Mouse (Mus musculus) heart, embryonic 12.5 days (tissue): ENCODE data around the gene Tedc1. TPM values are rescaled to one million over a fixed set of nuclear protein-coding genes. Genes with fewer than 3 reads are reported as not detected.

Source experiments
- ATAC-seq: fragments of 200-750 bp; cut with Nextera tagmentation; 2 replicates; pipeline ENCODE4 v1.8.0; 2017; ENCODE audit warnings: moderate TSS enrichment, moderate library complexity; ENCODE audit not compliant: insufficient number of reproducible peaks, low FRiP score
- H3K27ac ChIP-seq: fragments of 300-500 bp; sonication (generic); 2 replicates; pipeline ENCODE4 v1.5.1; 2016; ENCODE audit warnings: mild to moderate bottlenecking, moderate library complexity; ENCODE audit not compliant: poor library complexity, severe bottlenecking
- H3K27me3 ChIP-seq: fragments of 300-500 bp; sonication (generic); replicated peaks from 2 replicates; pipeline ENCODE4 v1.6.1; 2016; ENCODE audit warnings: mild to moderate bottlenecking, moderate library complexity
- H3K36me3 ChIP-seq: fragments of 300-500 bp; sonication (generic); 2 replicates; pipeline ENCODE4 v1.6.1; 2016; ENCODE audit warnings: mild to moderate bottlenecking, moderate library complexity
- H3K4me1 ChIP-seq: fragments of 300-500 bp; sonication (generic); replicated peaks from 2 replicates; pipeline ENCODE4 v1.6.1; 2016; ENCODE audit warnings: mild to moderate bottlenecking
- H3K4me2 ChIP-seq: fragments of 300-500 bp; sonication (generic); 2 replicates; pipeline ENCODE4 v1.6.1; 2016; ENCODE audit warnings: mild to moderate bottlenecking, moderate library complexity
- H3K4me3 ChIP-seq: fragments of 300-500 bp; sonication (generic); 2 replicates; pipeline ENCODE4 v1.5.1; 2016; ENCODE audit warnings: mild to moderate bottlenecking
- H3K9ac ChIP-seq: fragments of 300-500 bp; sonication (generic); 2 replicates; pipeline ENCODE4 v1.6.1; 2016; ENCODE audit warnings: mild to moderate bottlenecking, moderate library complexity
- H3K9me3 ChIP-seq: fragments of 300-500 bp; sonication (generic); replicated peaks from 2 replicates; pipeline ENCODE4 v1.6.1; 2016; ENCODE audit warnings: mild to moderate bottlenecking, moderate library complexity
- WGBS: fragments of 180-500 bp; shearing (Covaris S2); methylation state at CpG from one replicate; pipeline ENCODE4 v1.1.7; 2016; 5-methylcytosine and 5-hydroxymethylcytosine counted together
- polyA plus RNA-seq: library from polyadenylated mRNA; unstranded; fragments of >200 nt; fragmentation: Nextera tagmentation; extraction: Ambion mirVana; gene quantifications from 2 replicates; pipeline ENCODE4 v1.2.1, GENCODE M21; 2016

The Tedc1 gene
- polyA plus RNA-seq, 1 experiment from 2014 or later, result 26.9 TPM

DNA sequence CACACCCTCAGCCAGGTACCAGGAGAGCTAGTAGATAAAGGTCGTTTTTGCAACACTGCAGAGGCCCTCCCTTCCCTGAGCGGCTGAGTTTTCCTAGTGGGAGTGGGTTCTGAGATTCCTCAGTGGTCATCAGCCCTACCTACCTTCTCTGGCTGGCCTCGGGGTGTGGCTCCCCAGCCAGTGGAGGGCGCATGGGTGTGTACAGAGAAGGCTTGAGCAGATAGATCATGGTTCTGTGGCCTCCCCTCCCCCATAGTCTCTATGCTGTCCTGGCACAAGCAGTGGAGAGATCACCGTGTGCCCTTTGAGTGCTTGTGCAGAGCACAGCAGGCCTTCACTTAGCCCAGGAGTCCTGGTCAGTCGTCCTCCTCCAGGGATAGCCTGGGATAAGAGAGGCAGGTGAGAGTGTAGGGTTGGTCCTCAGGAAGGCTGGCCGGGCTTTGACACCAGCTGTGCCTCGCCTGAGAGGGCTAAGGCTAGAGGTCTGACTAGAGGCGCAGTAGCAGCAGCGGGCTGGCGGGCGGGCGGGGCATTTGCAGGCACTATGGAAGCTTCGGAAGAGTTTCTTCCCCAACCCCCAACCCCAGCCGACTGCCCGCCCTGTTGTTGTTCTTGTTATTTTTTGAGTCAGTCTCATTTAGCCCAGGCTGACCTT, 7.7 kb upstream of the Tedc1 start:
- H3K9ac ChIP-seq, result no peak overlapping the region
- ATAC-seq, result no peak
- no peaks in the 10 kb centered on the region for H3K9me3 ChIP-seq
- H3K27me3 ChIP-seq, result no peaks in the 10 kb centered on the region
- 0 out of 2 replicates have a peak overlapping the region, but pooled peaks have one; percentile 12 for H3K27ac ChIP-seq
- H3K4me3 ChIP-seq, result no peak overlapping the region
- H3K4me1 ChIP-seq, result peaks cover 95% of the 10 kb centered on the region
- WGBS, result 30% methylated on average over 16 of the region's 16 CpGs
- H3K4me2 ChIP-seq, result peak overlapping the region; percentile 10; the same call in 1 of the 2 replicates
- peaks cover 26% of the 10 kb centered on the region for H3K36me3 ChIP-seq

DNA sequence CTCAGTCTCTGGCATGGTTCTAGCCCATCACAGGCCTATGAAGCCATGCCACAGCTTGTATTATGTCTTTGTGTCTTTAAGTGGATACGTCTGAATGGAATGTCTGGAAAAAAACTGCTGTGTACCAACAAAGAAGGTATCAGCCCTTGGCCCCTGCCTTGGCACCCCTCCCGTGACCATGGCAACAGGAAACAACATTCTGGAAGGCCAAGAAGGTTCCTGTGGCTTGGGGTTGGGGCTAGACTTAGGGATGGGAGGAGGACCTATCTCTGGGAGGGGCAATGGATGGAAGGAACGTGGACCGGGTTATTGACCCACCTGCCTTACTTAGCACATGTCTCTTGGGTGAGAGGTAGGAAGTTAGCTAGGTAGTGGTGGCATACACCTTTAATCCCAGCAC, 6.9 kb upstream of the Tedc1 start:
- peaks cover 93% of the 10 kb centered on the region for H3K4me1 ChIP-seq

DNA sequence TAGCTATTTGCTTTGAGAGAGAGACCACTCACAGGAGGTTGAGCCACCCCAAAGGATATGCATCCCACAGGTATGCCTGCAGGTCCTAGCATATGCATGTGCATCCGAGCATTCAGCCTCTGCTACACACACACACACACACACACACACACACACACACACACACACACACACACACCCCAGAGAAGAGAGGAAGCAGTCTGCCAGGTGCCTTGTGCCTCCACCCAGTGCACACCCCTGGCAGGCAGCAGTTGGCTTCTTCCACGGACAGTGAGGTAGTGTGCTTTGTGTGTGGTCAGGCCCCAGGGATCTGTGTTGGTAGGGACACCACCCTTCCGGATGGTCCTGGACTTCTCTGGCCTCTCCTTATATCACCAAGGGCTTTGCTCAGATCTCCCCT, 6.3 kb upstream of the Tedc1 start:
- no peak for ATAC-seq
- Histone ChIP-seq H3K4me3 (no peak overlapping the region), H3K4me2 (no peak overlapping the region), H3K27me3 (no peaks in the 10 kb centered on the region), H3K27ac (no peak overlapping the region), H3K9me3 (no peaks in the 10 kb centered on the region), H3K36me3 (peaks cover 17% of the 10 kb centered on the region), H3K4me1 (peaks cover 93% of the 10 kb centered on the region), H3K9ac (no peak overlapping the region)
- 84% methylated on average over 3 of the region's 3 CpGs for WGBS

More for the DNA sequence above, 6.9 kb upstream of the Tedc1 start:
- Histone ChIP-seq H3K4me2 (no peak overlapping the region), H3K27ac (no peak overlapping the region), H3K9me3 (no peaks in the 10 kb centered on the region), H3K4me3 (no peak overlapping the region), H3K27me3 (no peaks in the 10 kb centered on the region), H3K36me3 (peaks cover 22% of the 10 kb centered on the region), H3K9ac (no peak overlapping the region)
- WGBS, result 68% methylated on average over 4 of the region's 4 CpGs
- ATAC-seq, result no peak

DNA sequence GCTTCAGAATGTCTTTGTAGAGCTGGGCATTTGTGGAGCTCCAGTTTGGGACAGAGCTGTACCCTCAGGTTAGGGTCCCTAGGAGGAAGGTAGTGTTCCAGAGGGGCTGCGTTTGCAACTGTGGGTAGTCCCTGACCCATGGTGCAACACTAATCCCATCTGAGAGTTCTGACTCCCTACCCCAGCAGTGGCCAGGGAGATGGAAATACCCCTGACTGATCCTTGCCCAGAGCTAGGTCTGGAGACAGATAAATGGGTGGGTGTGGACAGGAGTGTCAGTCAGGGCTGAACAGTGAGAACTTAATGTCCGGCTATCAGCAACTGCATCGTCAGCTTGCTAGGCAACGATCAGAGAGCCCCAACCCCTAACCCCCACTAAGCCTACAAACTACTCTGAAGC, 5.6 kb upstream of the Tedc1 start:
- Histone ChIP-seq H3K4me1 (peaks cover 91% of the 10 kb centered on the region), H3K9ac (no peak overlapping the region), H3K4me3 (no peak overlapping the region), H3K4me2 (no peak overlapping the region), H3K9me3 (no peaks in the 10 kb centered on the region), H3K36me3 (peaks cover 10% of the 10 kb centered on the region), H3K27ac (no peak overlapping the region), H3K27me3 (no peaks in the 10 kb centered on the region)
- no peak for ATAC-seq
- 41% methylated on average over 4 of the region's 4 CpGs for WGBS

DNA sequence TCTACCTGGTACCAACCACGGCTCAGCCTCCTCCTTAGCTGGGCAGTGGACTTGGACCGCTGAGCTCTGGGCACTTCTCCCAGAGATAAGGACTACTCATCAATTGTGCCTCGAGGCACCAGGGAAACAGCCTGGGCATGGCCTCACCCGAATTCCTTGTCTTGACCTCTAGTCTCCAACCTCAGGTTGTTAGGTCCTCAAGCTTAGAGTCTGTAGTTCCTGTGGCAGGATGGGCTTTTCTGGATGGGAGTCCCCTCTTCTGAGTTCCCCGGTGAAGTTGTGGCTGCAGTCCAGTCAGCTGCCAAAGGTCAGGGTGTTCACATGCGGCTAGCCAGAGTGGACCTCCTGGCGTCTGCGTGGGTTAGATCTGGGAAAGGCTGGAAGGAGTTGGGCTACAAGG, 5.2 kb upstream of the Tedc1 start:
- no peak overlapping the region for H3K27ac ChIP-seq
- WGBS, result 53% methylated on average over 8 of the region's 8 CpGs
- H3K4me1 ChIP-seq, result peaks cover 86% of the 10 kb centered on the region
- no peak overlapping the region for H3K9ac ChIP-seq
- H3K27me3 ChIP-seq, result no peaks in the 10 kb centered on the region
- H3K9me3 ChIP-seq, result no peaks in the 10 kb centered on the region
- H3K36me3 ChIP-seq, result peaks cover 5% of the 10 kb centered on the region; the same call in 1 of the 2 replicates
- H3K4me3 ChIP-seq, result no peak overlapping the region; the same call in 1 of the 2 replicates
- peak overlapping the region; percentile 82 for H3K4me2 ChIP-seq
- ATAC-seq, result no peak

DNA sequence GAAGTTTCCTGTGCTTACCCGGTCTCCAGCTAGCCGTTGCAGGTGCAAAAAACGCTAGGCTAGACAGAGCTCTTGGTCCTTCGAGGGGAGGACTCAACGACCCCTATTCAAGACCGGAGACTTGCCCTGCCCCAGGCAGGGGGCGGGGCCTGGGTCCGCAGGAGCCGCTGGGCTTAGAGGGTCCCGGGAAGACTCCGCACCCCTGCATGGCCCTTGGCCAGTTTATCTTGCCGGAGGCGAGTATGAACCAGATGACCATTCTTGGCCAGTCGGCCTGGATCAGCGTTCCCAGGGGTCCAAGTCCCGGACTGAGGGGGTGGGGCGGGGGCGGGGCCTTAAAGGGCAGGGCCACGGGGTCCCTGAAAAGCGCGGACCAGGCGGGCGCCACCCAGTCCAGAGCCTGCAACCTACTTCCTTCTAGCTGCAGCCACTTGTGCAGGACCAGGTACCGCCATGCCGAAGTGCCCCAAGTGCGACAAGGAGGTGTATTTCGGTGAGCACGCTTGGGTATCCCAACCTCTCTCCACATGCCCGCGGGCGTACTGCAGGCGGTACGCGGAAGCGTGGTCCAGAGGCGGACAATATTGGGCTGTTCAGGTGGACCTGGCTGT, 4.5 kb upstream of the Tedc1 start:
- no peak for ATAC-seq
- H3K27me3 ChIP-seq, result no peaks in the 10 kb centered on the region
- peaks cover 81% of the 10 kb centered on the region for H3K4me1 ChIP-seq
- H3K4me2 ChIP-seq, result peak overlapping the region; percentile 82
- H3K4me3 ChIP-seq, result peak overlapping the region; percentile 62
- no peaks in the 10 kb centered on the region for H3K9me3 ChIP-seq
- under 1% methylated on average over 36 of the region's 36 CpGs for WGBS
- H3K36me3 ChIP-seq, result peaks cover 5% of the 10 kb centered on the region; the same call in 1 of the 2 replicates
- 0 out of 2 replicates have a peak overlapping the region, but pooled peaks have one; percentile 2 for H3K27ac ChIP-seq
- H3K9ac ChIP-seq, result peak overlapping the region; percentile 69

DNA sequence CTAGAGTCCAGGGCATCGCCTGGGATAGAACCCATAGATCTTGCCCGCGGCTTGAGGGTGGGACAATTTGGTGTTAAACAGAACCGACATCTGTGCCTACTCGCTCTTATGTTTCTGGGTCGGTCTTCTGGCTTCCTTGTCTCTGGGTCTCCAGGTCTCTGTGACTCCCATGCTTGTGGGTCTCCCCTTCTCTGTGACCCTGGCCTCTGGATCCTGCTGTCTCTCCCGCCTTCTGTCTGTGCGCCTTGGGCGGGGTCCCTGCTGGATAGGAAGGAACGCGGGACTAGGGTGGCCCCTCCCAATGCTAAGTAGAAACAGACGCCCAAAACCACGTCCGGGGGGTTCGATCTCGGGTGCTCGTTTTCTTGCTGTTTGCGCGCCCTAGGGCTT, 4.0 kb upstream of the Tedc1 start:
- 11% methylated on average over 19 of the region's 19 CpGs for WGBS
- Histone ChIP-seq H3K4me1 (peaks cover 81% of the 10 kb centered on the region), H3K9ac (peak overlapping the region; percentile 69), H3K36me3 (peaks cover 5% of the 10 kb centered on the region; the same call in 1 of the 2 replicates), H3K27ac (0 out of 2 replicates have a peak overlapping the region, but pooled peaks have one; percentile 2), H3K4me2 (peak overlapping the region; percentile 82), H3K27me3 (no peaks in the 10 kb centered on the region), H3K4me3 (peak overlapping the region; percentile 62), H3K9me3 (no peaks in the 10 kb centered on the region)
- ATAC-seq, result no peak

DNA sequence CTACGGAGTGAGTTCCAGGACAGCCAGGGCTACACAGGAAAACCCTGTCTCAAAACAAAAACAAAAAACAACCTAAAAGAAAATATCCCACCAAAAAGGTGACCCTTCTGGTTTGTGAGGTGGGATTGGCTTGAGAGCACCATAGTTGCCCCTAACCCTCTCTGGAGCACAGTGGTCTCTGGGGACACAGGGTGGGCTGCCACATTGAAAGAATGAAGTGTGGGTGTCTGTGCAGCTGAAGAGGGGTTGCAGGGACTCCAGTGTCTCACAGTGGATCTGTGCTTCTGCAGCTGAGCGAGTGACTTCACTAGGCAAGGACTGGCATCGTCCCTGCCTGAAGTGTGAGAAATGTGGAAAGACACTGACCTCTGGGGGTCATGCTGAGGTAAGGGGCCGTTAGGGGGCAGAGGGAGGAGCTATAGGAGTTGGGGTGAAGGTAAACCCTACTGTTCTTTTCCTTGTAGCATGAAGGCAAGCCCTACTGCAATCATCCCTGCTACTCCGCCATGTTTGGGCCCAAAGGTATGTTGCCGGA, 3.2 kb upstream of the Tedc1 start:
- H3K27me3 ChIP-seq, result no peaks in the 10 kb centered on the region
- H3K4me1 ChIP-seq, result peaks cover 77% of the 10 kb centered on the region

DNA sequence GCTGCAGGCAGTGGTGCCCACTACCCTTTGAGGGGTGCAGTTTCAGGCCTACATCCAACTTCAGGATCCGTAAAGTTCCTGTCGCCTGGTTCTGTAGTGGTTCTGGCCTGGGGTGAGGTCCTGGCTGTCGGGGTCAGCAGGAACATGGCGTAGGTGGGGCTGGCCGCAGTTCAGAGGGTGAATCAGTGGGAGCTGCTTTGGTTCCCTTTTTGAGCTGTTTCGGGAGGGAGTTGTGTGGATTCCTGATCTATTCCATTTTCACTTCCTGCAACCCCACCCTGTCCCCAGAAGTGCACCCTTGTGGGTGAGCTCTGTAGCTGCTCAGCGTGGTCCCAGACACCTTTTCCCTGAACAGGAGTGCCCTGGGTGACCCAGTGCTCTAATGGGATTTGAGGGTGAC, 2.2 kb upstream of the Tedc1 start:
- Histone ChIP-seq H3K4me2 (no peak overlapping the region), H3K36me3 (peaks cover 10% of the 10 kb centered on the region; the same call in 1 of the 2 replicates), H3K27me3 (no peaks in the 10 kb centered on the region), H3K27ac (no peak overlapping the region), H3K9me3 (no peaks in the 10 kb centered on the region), H3K4me3 (no peak overlapping the region), H3K9ac (0 out of 2 replicates have a peak overlapping the region, but pooled peaks have one; percentile 23), H3K4me1 (peaks cover 67% of the 10 kb centered on the region)
- ATAC-seq, result no peak
- 93% methylated on average over 7 of the region's 7 CpGs for WGBS

More for the DNA sequence above, 3.2 kb upstream of the Tedc1 start:
- Histone ChIP-seq H3K9me3 (no peaks in the 10 kb centered on the region), H3K36me3 (peaks cover 6% of the 10 kb centered on the region; the same call in 1 of the 2 replicates), H3K27ac (no peak overlapping the region), H3K4me3 (peak overlapping the region; percentile 62), H3K9ac (no peak overlapping the region), H3K4me2 (peak overlapping the region; percentile 82)
- no peak for ATAC-seq
- WGBS, result 72% methylated on average over 6 of the region's 6 CpGs

DNA sequence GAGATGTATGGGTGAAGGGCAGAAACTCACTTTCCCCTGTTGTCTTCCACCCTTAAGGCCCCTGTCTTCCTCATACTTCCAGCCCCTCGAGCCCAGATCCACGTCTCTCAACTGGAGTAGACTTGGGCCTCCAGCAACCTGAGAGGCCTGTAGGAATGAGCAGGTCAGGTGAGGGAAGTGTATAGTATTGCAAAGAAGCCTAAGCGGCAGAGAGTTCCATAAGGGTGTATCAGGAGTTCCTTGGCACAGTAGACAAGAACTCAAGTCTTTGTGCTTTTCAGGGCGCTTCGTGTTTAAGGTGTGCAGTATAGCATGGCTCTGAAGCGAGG, 1.5 kb upstream of the Tedc1 start:
- WGBS, result 77% methylated on average over 6 of the region's 6 CpGs
- Histone ChIP-seq H3K4me2 (peak overlapping the region; percentile 86), H3K36me3 (peaks cover 10% of the 10 kb centered on the region; the same call in 1 of the 2 replicates), H3K4me3 (peak overlapping the region; percentile 47), H3K27me3 (no peaks in the 10 kb centered on the region), H3K27ac (no peak overlapping the region), H3K9me3 (no peaks in the 10 kb centered on the region), H3K9ac (peak overlapping the region; percentile 70; the same call in 1 of the 2 replicates), H3K4me1 (peaks cover 61% of the 10 kb centered on the region)
- no peak for ATAC-seq

DNA sequence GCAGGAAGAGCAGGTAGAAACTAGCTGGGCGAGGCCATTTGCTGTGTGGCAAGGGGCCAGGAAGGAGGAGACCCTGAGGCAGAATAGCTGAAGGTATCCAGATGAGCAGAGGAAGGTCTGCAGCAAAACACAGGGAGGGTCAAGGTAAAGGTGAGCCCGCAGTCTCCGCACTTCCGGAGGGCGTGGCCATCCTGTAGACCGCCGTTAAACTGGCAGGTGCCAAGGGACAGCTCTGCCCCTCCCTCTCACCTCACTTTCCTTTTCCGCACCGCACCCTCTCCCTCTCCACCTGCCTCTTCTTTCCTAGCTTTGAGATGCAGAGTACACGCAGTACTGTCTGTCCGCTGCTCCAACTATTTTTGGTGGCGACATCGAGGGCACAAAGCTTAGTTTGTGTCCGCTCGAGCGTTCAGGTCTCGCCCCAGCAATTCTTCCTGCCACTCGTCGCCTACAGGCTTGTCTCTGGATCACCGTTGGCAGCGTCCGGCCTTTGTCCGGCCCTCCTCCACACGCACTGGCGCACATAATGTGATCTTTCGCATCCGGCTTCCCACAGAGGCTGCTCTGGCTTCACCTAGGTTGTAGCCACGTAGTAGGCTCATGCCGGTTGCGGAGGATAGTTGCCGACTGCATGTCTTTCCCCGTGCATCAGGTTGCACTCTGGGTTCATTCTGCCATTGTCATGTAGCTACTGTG, 997 bp upstream of the Tedc1 start:
- peak overlapping the region; percentile 86 for H3K4me2 ChIP-seq
- no peaks in the 10 kb centered on the region for H3K27me3 ChIP-seq
- H3K4me3 ChIP-seq, result peak overlapping the region; percentile 47
- H3K9me3 ChIP-seq, result no peaks in the 10 kb centered on the region
- ATAC-seq, result peak; percentile 1; the same call in 1 of the 2 replicates
- peak overlapping the region; percentile 70 for H3K9ac ChIP-seq
- peak overlapping the region; percentile 82 for H3K27ac ChIP-seq
- peaks cover 57% of the 10 kb centered on the region for H3K4me1 ChIP-seq
- 4% methylated on average over 31 of the region's 32 CpGs for WGBS
- peaks cover 10% of the 10 kb centered on the region; the same call in 1 of the 2 replicates for H3K36me3 ChIP-seq
